Mouse (Mus musculus) lung, embryonic 15.5 days (tissue): ENCODE measurements at regions not wholly inside any gene's neighbourhood (a gene's known extent, or its start where the extent isn't known, plus 50 kb on each side); places are given as distances from the start of the nearest gene placed in this dataset.

ENCODE experiments used
- ATAC-seq: fragments of 200-750 bp; cut with Nextera tagmentation; 2 replicates; pipeline ENCODE4 v1.8.0; 2017; ENCODE audit warnings: moderate number of reproducible peaks, borderline replicate concordance; ENCODE audit not compliant: low FRiP score, low TSS enrichment; ENCODE audit errors: extremely low read depth
- H3K27ac ChIP-seq: fragments of 300-500 bp; sonication (generic); 2 replicates; pipeline ENCODE4 v1.5.1; 2015; ENCODE audit warnings: moderate library complexity, mild to moderate bottlenecking, inconsistent platforms
- H3K27me3 ChIP-seq: fragments of 300-500 bp; sonication (generic); 2 replicates; pipeline ENCODE4 v1.6.1; 2015; ENCODE audit warnings: inconsistent platforms
- H3K36me3 ChIP-seq: fragments of 300-500 bp; sonication (generic); 2 replicates; pipeline ENCODE4 v1.6.1; 2015; ENCODE audit warnings: inconsistent platforms
- H3K4me1 ChIP-seq: fragments of 300-500 bp; sonication (generic); 2 replicates; pipeline ENCODE4 v1.6.1; 2015; ENCODE audit warnings: inconsistent platforms
- H3K4me2 ChIP-seq: fragments of 300-500 bp; sonication (generic); 2 replicates; pipeline ENCODE4 v1.6.1; 2015; ENCODE audit warnings: inconsistent platforms, mild to moderate bottlenecking, moderate library complexity
- H3K4me3 ChIP-seq: fragments of 300-500 bp; sonication (generic); 2 replicates; pipeline ENCODE4 v1.5.1; 2015; ENCODE audit warnings: mild to moderate bottlenecking, inconsistent platforms
- H3K9ac ChIP-seq: fragments of 300-500 bp; sonication (generic); 2 replicates; pipeline ENCODE4 v1.6.1; 2015; ENCODE audit warnings: inconsistent platforms
- H3K9me3 ChIP-seq: fragments of 300-500 bp; sonication (generic); 2 replicates; pipeline ENCODE4 v1.6.1; 2016; ENCODE audit warnings: inconsistent platforms
- WGBS: fragments of 180-500 bp; shearing (Covaris S2); methylation state at CpG from one replicate; pipeline ENCODE4 v1.1.7; 2015; 5-methylcytosine and 5-hydroxymethylcytosine counted together

GRCm38 (mm10) chr12:10135915-10136314 lies 233.9 kb upstream of the Nt5c1b start:
- no peaks in the 10 kb centered on the region for H3K36me3 ChIP-seq
- 9% methylated on average over 2 of the region's 2 CpGs for WGBS
- H3K27ac ChIP-seq: no peak overlapping the region
- no peak overlapping the region for H3K4me3 ChIP-seq
- no peaks in the 10 kb centered on the region for H3K27me3 ChIP-seq
- H3K9ac ChIP-seq: no peak overlapping the region
- no peaks in the 10 kb centered on the region for H3K4me1 ChIP-seq
- no peaks in the 10 kb centered on the region for H3K9me3 ChIP-seq
- no peak overlapping the region for H3K4me2 ChIP-seq
- no peak for ATAC-seq

- H3K4me2 ChIP-seq: no peak overlapping the region
- H3K9ac ChIP-seq: no peak overlapping the region
- H3K27me3 ChIP-seq: no peaks in the 10 kb centered on the region
- no peaks in the 10 kb centered on the region for H3K9me3 ChIP-seq
- no peak for ATAC-seq
- H3K4me3 ChIP-seq: no peak overlapping the region
- H3K36me3 ChIP-seq: no peaks in the 10 kb centered on the region
- H3K4me1 ChIP-seq: no peaks in the 10 kb centered on the region
- H3K27ac ChIP-seq: no peak overlapping the region
Observed at GRCm38 (mm10) chr12:10140131-10140530, 229.6 kb upstream of the Nt5c1b start.

GRCm38 (mm10) chr12:10160837-10161236 lies 208.9 kb upstream of the Nt5c1b start:
- no peak overlapping the region for H3K4me2 ChIP-seq
- ATAC-seq: no peak
- no peaks in the 10 kb centered on the region for H3K4me1 ChIP-seq
- no peak overlapping the region for H3K9ac ChIP-seq
- no peaks in the 10 kb centered on the region for H3K9me3 ChIP-seq
- H3K27ac ChIP-seq: no peak overlapping the region
- H3K4me3 ChIP-seq: no peak overlapping the region
- no peaks in the 10 kb centered on the region for H3K36me3 ChIP-seq
- WGBS: 30% methylated on average over 1 of the region's 1 CpGs
- H3K27me3 ChIP-seq: no peaks in the 10 kb centered on the region

DNA sequence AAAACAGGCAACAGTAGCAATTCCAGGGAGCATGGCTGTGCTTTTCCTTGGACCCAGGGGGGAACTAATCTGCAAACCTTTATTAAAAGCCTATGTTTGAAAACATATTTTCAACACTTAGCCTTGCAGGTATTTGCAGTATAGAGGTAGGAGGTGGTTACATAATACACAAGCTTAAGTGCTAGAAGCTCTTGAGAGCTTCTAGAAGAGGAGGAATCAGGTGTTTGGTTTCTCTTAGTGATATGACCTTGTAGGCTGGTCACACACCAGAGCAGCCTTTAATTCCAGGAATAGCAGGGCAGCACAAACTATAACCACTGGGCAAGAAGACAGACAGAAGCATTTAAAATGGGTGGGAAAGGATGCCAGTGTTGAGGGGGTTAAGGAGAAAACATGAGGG lies 201.7 kb upstream of the Nt5c1b start:
- no peaks in the 10 kb centered on the region for H3K36me3 ChIP-seq
- no peak for ATAC-seq

GRCm38 (mm10) chr12:10168581-10168980 lies 201.2 kb upstream of the Nt5c1b start:
- no peak overlapping the region for H3K4me2 ChIP-seq
- no peaks in the 10 kb centered on the region for H3K36me3 ChIP-seq
- no peak overlapping the region for H3K4me3 ChIP-seq
- H3K27me3 ChIP-seq: no peaks in the 10 kb centered on the region
- H3K9me3 ChIP-seq: no peaks in the 10 kb centered on the region
- no peaks in the 10 kb centered on the region for H3K4me1 ChIP-seq
- no peak overlapping the region for H3K9ac ChIP-seq
- ATAC-seq: no peak
- H3K27ac ChIP-seq: no peak overlapping the region

More for the DNA sequence above, 201.7 kb upstream of the Nt5c1b start:
- H3K27ac ChIP-seq: no peak overlapping the region
- no peaks in the 10 kb centered on the region for H3K4me1 ChIP-seq
- H3K27me3 ChIP-seq: no peaks in the 10 kb centered on the region
- no peak overlapping the region for H3K4me3 ChIP-seq
- no peak overlapping the region for H3K9ac ChIP-seq
- no peak overlapping the region for H3K4me2 ChIP-seq
- H3K9me3 ChIP-seq: no peaks in the 10 kb centered on the region

DNA sequence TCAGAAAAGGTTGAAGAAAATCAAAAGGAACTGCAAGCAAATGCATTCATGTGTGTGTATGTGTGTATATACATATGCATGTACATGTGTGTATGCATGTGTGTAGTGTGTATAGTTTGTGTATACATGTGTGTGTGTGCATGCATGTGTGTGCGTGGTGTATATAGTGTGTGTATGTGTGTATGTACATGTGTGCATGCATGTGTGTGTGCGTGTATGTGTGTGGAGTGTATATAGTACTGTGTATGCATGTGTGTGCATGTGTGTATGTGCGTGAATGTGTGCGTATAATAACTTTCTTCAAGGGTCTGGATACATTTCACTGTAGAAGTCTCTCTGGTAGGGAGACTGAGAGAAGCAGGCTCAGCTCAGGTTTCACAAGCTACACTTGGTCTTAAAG lies 191.1 kb upstream of the Nt5c1b start:
- no peak overlapping the region for H3K9ac ChIP-seq
- WGBS: 86% methylated on average over 4 of the region's 4 CpGs
- no peaks in the 10 kb centered on the region for H3K36me3 ChIP-seq
- ATAC-seq: no peak
- no peaks in the 10 kb centered on the region for H3K4me1 ChIP-seq
- no peak overlapping the region for H3K4me3 ChIP-seq
- no peaks in the 10 kb centered on the region for H3K27me3 ChIP-seq
- no peak overlapping the region for H3K27ac ChIP-seq
- no peak overlapping the region for H3K4me2 ChIP-seq
- no peaks in the 10 kb centered on the region for H3K9me3 ChIP-seq

DNA sequence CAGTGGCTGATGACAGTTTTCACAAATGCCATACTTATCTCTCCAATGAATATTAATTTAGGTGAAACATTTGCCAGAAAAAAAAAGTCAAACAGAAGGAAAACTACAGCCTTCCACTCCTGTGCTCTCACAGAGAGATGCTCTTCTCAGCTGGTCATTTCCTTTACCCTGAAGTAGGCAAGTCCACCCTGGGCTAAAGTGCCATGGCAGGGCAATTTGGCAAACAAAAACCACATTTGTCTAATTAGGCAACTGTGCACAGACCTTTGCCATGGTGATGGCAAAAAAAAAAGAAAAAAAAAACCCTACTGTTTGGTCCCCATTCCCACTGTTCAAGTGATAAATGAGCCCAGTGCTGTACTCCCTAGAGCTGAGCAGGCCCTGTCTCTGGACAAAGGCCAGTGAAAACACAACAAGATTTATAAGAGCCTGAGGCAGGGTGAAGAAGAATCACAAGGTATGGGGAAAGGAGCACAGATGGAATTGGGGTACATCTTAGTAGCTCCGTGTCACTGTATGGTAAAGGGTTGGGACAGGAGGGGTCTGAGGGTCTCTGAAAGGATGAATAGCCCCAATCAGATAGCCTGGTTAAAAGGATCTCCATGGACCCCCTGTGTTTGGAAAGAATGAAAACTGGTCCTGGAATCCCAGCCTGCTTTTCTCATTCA lies 190.5 kb upstream of the Nt5c1b start:
- Histone ChIP-seq H3K4me3 (no peak overlapping the region), H3K9me3 (no peaks in the 10 kb centered on the region), H3K4me1 (no peaks in the 10 kb centered on the region), H3K4me2 (no peak overlapping the region), H3K9ac (no peak overlapping the region), H3K36me3 (no peaks in the 10 kb centered on the region), H3K27ac (no peak overlapping the region), H3K27me3 (no peaks in the 10 kb centered on the region)
- 62% methylated on average over 1 of the region's 1 CpGs for WGBS
- ATAC-seq: no peak

- 57% methylated on average over 3 of the region's 3 CpGs for WGBS
- no peaks in the 10 kb centered on the region for H3K4me1 ChIP-seq
- H3K27ac ChIP-seq: no peak overlapping the region
- H3K4me3 ChIP-seq: no peak overlapping the region
- H3K27me3 ChIP-seq: no peaks in the 10 kb centered on the region
- no peak overlapping the region for H3K9ac ChIP-seq
- no peaks in the 10 kb centered on the region for H3K36me3 ChIP-seq
- no peaks in the 10 kb centered on the region for H3K9me3 ChIP-seq
- no peak overlapping the region for H3K4me2 ChIP-seq
- no peak for ATAC-seq
Observed at GRCm38 (mm10) chr12:10179815-10180468, 189.8 kb upstream of the Nt5c1b start.

DNA sequence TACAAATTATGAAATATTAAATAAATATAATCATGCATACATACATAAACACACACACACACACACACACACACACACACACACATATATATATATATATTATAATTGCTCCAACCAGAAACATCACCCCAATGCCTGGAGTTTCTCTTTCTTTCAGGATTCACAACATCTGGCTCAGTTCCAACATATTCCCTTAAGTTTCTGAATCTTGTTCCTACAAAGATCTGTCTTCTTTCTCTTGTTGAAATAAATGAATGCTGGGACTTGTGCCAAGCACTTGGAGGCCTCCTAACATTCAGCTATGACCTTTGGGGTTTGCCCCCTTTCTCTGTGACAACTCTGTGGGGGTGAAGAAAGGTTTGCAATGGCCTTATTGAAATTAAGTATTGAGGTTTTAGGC lies 187.2 kb upstream of the Nt5c1b start:
- Histone ChIP-seq H3K4me3 (no peak overlapping the region), H3K9me3 (no peaks in the 10 kb centered on the region), H3K36me3 (no peaks in the 10 kb centered on the region), H3K27ac (no peak overlapping the region), H3K4me2 (no peak overlapping the region), H3K4me1 (no peaks in the 10 kb centered on the region), H3K9ac (no peak overlapping the region), H3K27me3 (no peaks in the 10 kb centered on the region)
- no peak for ATAC-seq

- H3K4me3 ChIP-seq: no peak overlapping the region
- no peaks in the 10 kb centered on the region for H3K9me3 ChIP-seq
- H3K4me1 ChIP-seq: no peaks in the 10 kb centered on the region
- no peak overlapping the region for H3K4me2 ChIP-seq
- H3K27me3 ChIP-seq: no peaks in the 10 kb centered on the region
- no peak for ATAC-seq
- H3K27ac ChIP-seq: no peak overlapping the region
- H3K9ac ChIP-seq: no peak overlapping the region
- H3K36me3 ChIP-seq: no peaks in the 10 kb centered on the region
Observed at GRCm38 (mm10) chr12:10186576-10186975, 183.2 kb upstream of the Nt5c1b start.

DNA sequence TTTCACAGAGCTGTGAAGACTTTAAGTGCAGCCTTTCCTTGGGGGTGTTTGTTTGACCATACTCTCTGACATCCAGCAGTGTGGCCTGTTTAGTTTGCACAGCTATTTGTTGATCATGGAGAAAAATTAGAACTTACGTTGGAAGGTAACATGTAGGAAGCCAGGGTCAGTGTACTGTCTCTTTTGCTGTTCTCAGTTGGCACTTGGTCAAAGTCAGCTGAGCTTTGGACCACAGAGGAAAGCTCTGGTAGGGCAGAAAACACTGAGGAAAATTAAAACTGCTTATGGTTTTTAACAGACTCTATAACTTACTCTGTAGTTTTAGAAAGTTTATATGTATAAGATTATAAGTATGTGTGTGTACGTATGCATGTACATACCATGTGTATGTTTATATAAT lies 180.0 kb upstream of the Nt5c1b start:
- Histone ChIP-seq H3K4me3 (no peak overlapping the region), H3K27ac (no peak overlapping the region), H3K27me3 (no peaks in the 10 kb centered on the region), H3K9me3 (no peaks in the 10 kb centered on the region), H3K9ac (no peak overlapping the region), H3K36me3 (no peaks in the 10 kb centered on the region), H3K4me2 (no peak overlapping the region), H3K4me1 (no peaks in the 10 kb centered on the region)
- ATAC-seq: no peak
- 74% methylated on average over 2 of the region's 2 CpGs for WGBS

- 40% methylated on average over 3 of the region's 3 CpGs for WGBS
- H3K4me1 ChIP-seq: no peaks in the 10 kb centered on the region
- no peaks in the 10 kb centered on the region for H3K36me3 ChIP-seq
- ATAC-seq: no peak
- no peaks in the 10 kb centered on the region for H3K27me3 ChIP-seq
- no peak overlapping the region for H3K4me2 ChIP-seq
- H3K4me3 ChIP-seq: no peak overlapping the region
- H3K9me3 ChIP-seq: no peaks in the 10 kb centered on the region
- H3K27ac ChIP-seq: no peak overlapping the region
- H3K9ac ChIP-seq: no peak overlapping the region
Observed at GRCm38 (mm10) chr12:10197906-10198460, 171.8 kb upstream of the Nt5c1b start.
